Mouse (Mus musculus): ENCODE data around the gene Rbm18.

DNA sequence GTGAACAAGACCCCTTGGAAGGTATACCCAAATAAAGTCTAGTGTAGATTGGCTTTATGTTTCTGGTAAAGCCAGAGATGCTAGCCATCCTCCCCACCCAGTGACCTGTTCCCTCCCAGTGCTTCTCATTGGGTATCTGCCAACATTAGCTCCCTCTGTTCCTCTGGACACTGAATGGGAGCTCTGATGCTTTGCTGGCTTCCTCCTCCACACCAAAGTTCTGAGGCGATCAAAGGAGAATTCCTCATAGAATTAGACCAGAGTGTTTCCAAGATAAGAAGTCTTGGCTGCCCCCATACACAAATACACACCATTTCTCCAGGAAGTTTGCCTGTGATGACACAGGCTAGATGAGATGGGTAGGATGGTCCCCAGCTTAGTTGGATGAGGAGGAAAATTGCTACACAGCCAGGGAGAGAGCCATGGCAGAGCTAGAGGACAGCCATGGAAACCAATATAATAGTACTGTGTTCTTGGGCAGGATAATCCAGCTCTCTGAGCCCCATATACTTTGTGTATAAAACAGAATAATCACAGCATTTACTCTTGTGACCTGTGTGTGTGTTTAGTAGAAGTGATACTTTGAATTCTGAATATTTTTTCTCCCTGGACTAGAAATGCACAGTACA lies 31.5 kb upstream of the Rbm18 start:
- no peak for TF ChIP-seq CTCF (IDR thresholded peaks at IDR 0.05)
- TF ChIP-seq EP300 (IDR thresholded peaks at IDR 0.05) = no peak

Measured in lung, postnatal 0 days (tissue).